Mouse (Mus musculus): ENCODE results near the gene Tmem269.

- no peak for TF ChIP-seq ZC3H11A (IDR thresholded peaks at IDR 0.05; ENCODE audit: borderline replicate concordance, low read depth, low read length)
- TF ChIP-seq CHD2 (IDR thresholded peaks at IDR 0.05; ENCODE audit: low read depth, low read length) = no peak
- no peak for TF ChIP-seq ZNF384 (IDR thresholded peaks at IDR 0.05; ENCODE audit: low read depth, low read length)
- TF ChIP-seq MAFK (IDR thresholded peaks at IDR 0.05; ENCODE audit: insufficient read depth, low read depth, low read length) = no peak
- no peak for TF ChIP-seq HCFC1 (IDR thresholded peaks at IDR 0.05; ENCODE audit: borderline replicate concordance, insufficient read depth, low read length)
These were observed 40.3 kb downstream of the Tmem269 start for GRCm38 (mm10) chr4:119177702-119178101.

Data from ES-E14 (cell line).